Mouse (Mus musculus) brain, embryonic 14.5 days (tissue): ENCODE measurements around the gene Sh3bp5l.

ENCODE experiments used
- CTCF ChIP-seq: fragments of 200-500 bp; IDR thresholded peaks from 2 replicates; pipeline ENCODE4 v1.5.1; 2012; ENCODE audit warnings: inconsistent platforms, mild to moderate bottlenecking, moderate library complexity, borderline replicate concordance; ENCODE audit not compliant: insufficient read depth, insufficient read length; ENCODE audit errors: extremely low read depth
- POLR2A ChIP-seq: fragments of 200-500 bp; IDR thresholded peaks from 2 replicates; pipeline ENCODE4 v1.6.1; 2012; ENCODE audit warnings: mild to moderate bottlenecking, inconsistent platforms, borderline replicate concordance; ENCODE audit not compliant: poor library complexity, insufficient read depth, insufficient read length, severe bottlenecking; ENCODE audit errors: extremely low read depth

- no peak for TF ChIP-seq CTCF
- TF ChIP-seq POLR2A = no peak
Observed at GRCm38 (mm10) chr11:58330276-58331148, at the start of gene Sh3bp5l, which contains the start of gene Zfp672.
